Mouse (Mus musculus): ENCODE measurements around the gene Tpgs1.

GRCm38 (mm10) chr10:79628377-79628776 lies 40.8 kb upstream of the Tpgs1 start:
- TF ChIP-seq POLR2A (IDR thresholded peaks at IDR 0.05; ENCODE audit: insufficient read depth, low read length) (no peak), CTCF (IDR thresholded peaks at IDR 0.05; ENCODE audit: low read depth, low read length) (no peak)

Measured in ES-Bruce4 (cell line).